In genomic region chr11:76916539-76917229, GRCm38 (mm10) we compare ENCODE assay signal across 10 mouse cellular contexts. TPM values are rescaled to one million over a fixed set of nuclear protein-coding genes. Genes with fewer than 3 reads are reported as not detected.
DNase-seq lines count a peak whose midpoint lies in the region; ATAC-seq and TF ChIP-seq lines count a peak whose summit lies in the region.
"Had no signal": no experiment of that assay in that cellular context is flagged by ENCODE, and none has a peak within 500 bp of the region (broad histone marks: within the 10 kb centered on the region; RNA-seq: fewer than 3 reads in every experiment).

No protein-coding gene starts in this region.

- peak overlapping the region; percentile 48 for H3K4me2 ChIP-seq in kidney, embryonic 15.5 days
- H3K4me2 ChIP-seq in intestine, postnatal 0 days (replicated peaks; ENCODE audit: low read depth): peak overlapping the region; percentile 30; the same call in 1 of the 2 replicates
- H3K4me2 ChIP-seq in neural tube, embryonic 13.5 days: peak overlapping the region; percentile 30

- H3K4me3 ChIP-seq in kidney, embryonic 15.5 days (replicated peaks): peak overlapping the region; percentile 20; the same call in 1 of the 2 replicates
- no peak overlapping the region for H3K4me3 ChIP-seq in intestine, postnatal 0 days (ENCODE audit: low read depth, low read length)
- no peak overlapping the region for H3K4me3 ChIP-seq in neural tube, embryonic 13.5 days

- no peaks in the 10 kb centered on the region for H3K9me3 ChIP-seq in kidney, embryonic 15.5 days (replicated peaks)
- H3K9me3 ChIP-seq in intestine, postnatal 0 days (ENCODE audit: control insufficient read depth): no peaks in the 10 kb centered on the region
- H3K9me3 ChIP-seq in neural tube, embryonic 13.5 days: no peaks in the 10 kb centered on the region

- H3K9ac ChIP-seq in kidney, embryonic 15.5 days: no peak overlapping the region
- H3K9ac ChIP-seq in intestine, postnatal 0 days (ENCODE audit: low read depth, low read length): no peak overlapping the region
- H3K9ac ChIP-seq in neural tube, embryonic 13.5 days: 0 out of 2 replicates have a peak overlapping the region, but pooled peaks have one; percentile 22

- TF ChIP-seq CTCF in intestine, postnatal 0 days (IDR thresholded peaks at IDR 0.05; ENCODE audit: low read depth): no peak

- DNase-seq in kidney, adult 8-10 months: no peak
- peak; percentile 51 for DNase-seq in adrenal gland, postnatal 14 days
- DNase-seq in testis, postnatal 10 days (ENCODE audit: low spot score): no peak
- no peak for DNase-seq in right cerebral cortex, adult 2 months (ENCODE audit: low spot score in 2 of 2)
- DNase-seq: cerebellum, postnatal 10 days had no signal

- 11% methylated on average over 13 of the region's 13 CpGs for WGBS in kidney, embryonic 15.5 days
- whole genome bisulfite sequencing in intestine, postnatal 0 days: 18% methylated on average over 13 of the region's 13 CpGs
- whole genome bisulfite sequencing in neural tube, embryonic 13.5 days: 39% methylated on average over 13 of the region's 13 CpGs

- peak overlapping the region; percentile 58 for H3K27ac ChIP-seq in kidney, embryonic 15.5 days
- peak overlapping the region; percentile 84 for H3K27ac ChIP-seq in intestine, postnatal 0 days (ENCODE audit: low read depth, low read length)
- no peak overlapping the region for H3K27ac ChIP-seq in neural tube, embryonic 13.5 days (replicated peaks)
- H3K27ac ChIP-seq: macrophage had no signal

- ATAC-seq in kidney, embryonic 15.5 days (replicated peaks; ENCODE audit: low FRiP score): peak; percentile 68
- peak; percentile 93 for ATAC-seq in intestine, postnatal 0 days
- no peak for ATAC-seq in neural tube, embryonic 13.5 days (ENCODE audit: low read depth)
- no peak for ATAC-seq in erythroblast, adult 5-6 weeks (replicated peaks; ENCODE audit: low FRiP score, poor library complexity, severe bottlenecking)

- H3K27me3 ChIP-seq in kidney, embryonic 15.5 days: no peaks in the 10 kb centered on the region
- no peaks in the 10 kb centered on the region for H3K27me3 ChIP-seq in intestine, postnatal 0 days (replicated peaks; ENCODE audit: control insufficient read depth, insufficient read depth, low read length)
- no peaks in the 10 kb centered on the region; the same call in 1 of the 2 replicates for H3K27me3 ChIP-seq in neural tube, embryonic 13.5 days

- no peaks in the 10 kb centered on the region for H3K36me3 ChIP-seq in kidney, embryonic 15.5 days
- H3K36me3 ChIP-seq in intestine, postnatal 0 days (ENCODE audit: control insufficient read depth, insufficient read depth): no peaks in the 10 kb centered on the region
- H3K36me3 ChIP-seq in neural tube, embryonic 13.5 days: no peaks in the 10 kb centered on the region

- peaks cover 42% of the 10 kb centered on the region for H3K4me1 ChIP-seq in kidney, embryonic 15.5 days
- no peaks in the 10 kb centered on the region for H3K4me1 ChIP-seq in intestine, postnatal 0 days (replicated peaks; ENCODE audit: control insufficient read depth, insufficient read depth, low read length)
- peaks cover 28% of the 10 kb centered on the region for H3K4me1 ChIP-seq in neural tube, embryonic 13.5 days (replicated peaks)

RNA-seq across cellular contexts. Expression of gene Blmh, which starts 7.9 kb away (rescaled TPM):
- polyA plus RNA-seq in kidney, embryonic 15.5 days (2015; fragmentation: Nextera tagmentation; extraction: Ambion mirVana): 175 and 176 TPM in 2 replicates
- total RNA-seq in adrenal gland, postnatal 14 days (2021): 54.2 and 56.1 TPM in 2 replicates
- polyA plus RNA-seq in intestine, postnatal 0 days (2015; fragmentation: Nextera tagmentation; extraction: Ambion mirVana): 56.7 and 60.9 TPM in 2 replicates
- polyA plus RNA-seq in neural tube, embryonic 13.5 days (2015; fragmentation: Nextera tagmentation; extraction: Ambion mirVana): 146 and 180 TPM in 2 replicates
- 10.9 and 12.7 TPM in 2 replicates for total RNA-seq in erythroblast, adult 5-6 weeks (2015; ENCODE audit: low replicate concordance)
- total RNA-seq in erythroblast, adult 5-6 weeks (2017; ENCODE audit: low replicate concordance): 21.0 and 26.6 TPM in 2 replicates

RNA-seq across cellular contexts. Expression of gene Tmigd1, which starts 14.7 kb away (rescaled TPM):
- polyA plus RNA-seq in kidney, embryonic 15.5 days (2015; fragmentation: Nextera tagmentation; extraction: Ambion mirVana): 1.7 and 2.8 TPM in 2 replicates
- 0.78 and 1.3 TPM in 2 replicates for total RNA-seq in adrenal gland, postnatal 14 days (2021)
- polyA plus RNA-seq in intestine, postnatal 0 days (2015; fragmentation: Nextera tagmentation; extraction: Ambion mirVana): 55.0 and 64.1 TPM in 2 replicates
- polyA plus RNA-seq in neural tube, embryonic 13.5 days (2015; fragmentation: Nextera tagmentation; extraction: Ambion mirVana): 0.21 TPM in 1 of 2 replicates, not detected in the other
- not detected in 2 replicates for total RNA-seq in erythroblast, adult 5-6 weeks (2015; ENCODE audit: low replicate concordance)
- total RNA-seq in erythroblast, adult 5-6 weeks (2017; ENCODE audit: low replicate concordance): not detected in 2 replicates
- polyA plus RNA-seq: macrophage had no signal

Comparison
In these comparisons a context has a peak if more than half of its experiments do, and no peak if none do; other contexts are left out.
1. ATAC-seq: peak in kidney, embryonic 15.5 days (single experiment) and intestine, postnatal 0 days (single experiment); none in neural tube, embryonic 13.5 days (single experiment) and erythroblast, adult 5-6 weeks (single experiment).
2. RNA of gene Tmigd1, which starts 14.7 kb away (polyA plus RNA-seq): 55.0 to 64.1 TPM in intestine, postnatal 0 days; 1.7 to 2.8 TPM in kidney, embryonic 15.5 days and 0.21 TPM in neural tube, embryonic 13.5 days; every median in the first group is over 10 times any median in the second.
3. Peak in every context shown above with its lines, with median percentiles within 50 percentile points of each other: H3K4me2 ChIP-seq.